Mouse (Mus musculus) erythroblast, adult 5-6 weeks (primary cell): ENCODE measurements around the gene Brd2. TPM values are rescaled to one million over a fixed set of nuclear protein-coding genes. Genes with fewer than 3 reads are reported as not detected.

Source experiments
- ATAC-seq: replicated peaks from 2 replicates; pipeline ENCODE4 v1.8.0; 2016; ENCODE audit warnings: moderate number of reproducible peaks, mild to moderate bottlenecking, moderate TSS enrichment, inconsistent platforms; ENCODE audit not compliant: poor library complexity, low FRiP score, severe bottlenecking
- total RNA-seq, 2 experiments: library from RNA; stranded (forward) in 1 of 2; stranded (reverse) in 1 of 2; fragments of 150-400 nt in 1 of 2; fragments of 200-764, 138-1000 nt in 1 of 2; gene quantifications; 2 replicates each; pipeline versions ENCODE4 v1.2.3 to v1.2.4; 2015 to 2017; ENCODE audit warnings: low replicate concordance in 2 of 2

Gene Brd2
- total RNA-seq, 2 experiments from 2014 or later: 36.1 to 135 TPM

DNA sequence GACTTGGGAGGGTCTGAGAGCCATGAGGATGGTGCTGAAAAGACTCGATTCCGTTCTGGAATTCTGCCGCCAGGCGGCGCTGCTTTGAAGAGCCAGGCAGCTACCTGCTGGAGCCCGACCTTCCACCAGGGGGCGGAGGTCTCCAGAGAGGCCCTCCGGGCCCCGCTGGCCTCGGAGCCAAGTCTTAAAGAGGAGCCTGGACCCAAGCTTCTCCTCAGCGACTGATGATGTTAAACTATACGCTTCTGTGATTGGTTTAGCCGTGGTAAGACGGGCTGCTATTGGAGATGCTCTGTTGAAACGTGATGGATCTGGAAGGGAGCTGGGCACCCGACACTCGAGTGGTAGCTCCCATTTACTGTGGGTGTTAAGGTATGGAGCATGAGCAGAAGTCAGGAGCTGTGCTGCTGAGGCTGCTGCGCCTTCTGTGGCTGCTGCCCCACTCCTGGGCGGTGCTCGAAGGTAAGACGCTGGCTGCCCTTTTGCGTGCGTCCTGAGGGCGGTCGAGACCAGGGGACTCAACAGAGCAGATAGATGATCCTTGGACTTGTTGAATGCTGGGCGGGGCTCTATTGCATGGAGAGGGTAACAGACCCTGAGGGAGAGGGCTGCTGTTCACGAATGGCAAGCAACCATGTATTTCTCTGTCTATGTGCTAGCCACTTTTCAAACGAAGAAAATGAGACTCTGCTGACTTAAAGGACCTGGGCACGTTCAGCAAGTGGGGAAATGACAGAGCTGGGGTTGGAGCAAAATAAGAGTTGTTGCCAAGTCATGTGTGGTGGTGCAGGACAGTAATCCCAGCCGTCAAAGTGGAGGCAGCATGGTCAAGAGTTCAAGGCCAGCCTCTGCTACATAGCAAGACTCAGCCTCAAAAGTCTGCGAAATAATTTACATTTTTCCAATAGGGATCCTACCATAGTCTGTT lies 13.1 kb upstream of the Brd2 start:
- ATAC-seq: peak; percentile 95

DNA sequence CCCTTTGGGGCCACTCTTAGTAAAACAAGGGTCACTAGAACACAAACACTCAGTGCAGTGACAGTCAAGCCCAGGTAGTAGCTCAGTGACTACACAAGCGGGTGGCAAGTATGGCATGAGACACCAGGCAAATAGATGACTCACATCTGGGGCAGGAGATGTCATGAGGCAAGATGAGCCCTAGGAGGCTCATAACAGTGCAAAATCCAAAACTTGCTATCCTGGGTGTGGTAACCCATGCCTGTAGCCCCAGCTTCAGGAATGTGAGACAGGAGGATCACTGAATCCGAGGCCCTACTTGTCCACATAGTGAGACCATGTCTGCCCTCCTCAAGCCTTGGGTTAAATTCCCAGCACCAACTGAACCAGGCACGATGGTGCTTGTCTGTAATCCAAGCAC lies 12.0 kb upstream of the Brd2 start:
- ATAC-seq: no peak

- ATAC-seq: no peak
Observed at GRCm38 (mm10) chr17:34133289-34133688, 10.9 kb upstream of the Brd2 start.

GRCm38 (mm10) chr17:34131911-34132310 lies 9.5 kb upstream of the Brd2 start:
- no peak for ATAC-seq

DNA sequence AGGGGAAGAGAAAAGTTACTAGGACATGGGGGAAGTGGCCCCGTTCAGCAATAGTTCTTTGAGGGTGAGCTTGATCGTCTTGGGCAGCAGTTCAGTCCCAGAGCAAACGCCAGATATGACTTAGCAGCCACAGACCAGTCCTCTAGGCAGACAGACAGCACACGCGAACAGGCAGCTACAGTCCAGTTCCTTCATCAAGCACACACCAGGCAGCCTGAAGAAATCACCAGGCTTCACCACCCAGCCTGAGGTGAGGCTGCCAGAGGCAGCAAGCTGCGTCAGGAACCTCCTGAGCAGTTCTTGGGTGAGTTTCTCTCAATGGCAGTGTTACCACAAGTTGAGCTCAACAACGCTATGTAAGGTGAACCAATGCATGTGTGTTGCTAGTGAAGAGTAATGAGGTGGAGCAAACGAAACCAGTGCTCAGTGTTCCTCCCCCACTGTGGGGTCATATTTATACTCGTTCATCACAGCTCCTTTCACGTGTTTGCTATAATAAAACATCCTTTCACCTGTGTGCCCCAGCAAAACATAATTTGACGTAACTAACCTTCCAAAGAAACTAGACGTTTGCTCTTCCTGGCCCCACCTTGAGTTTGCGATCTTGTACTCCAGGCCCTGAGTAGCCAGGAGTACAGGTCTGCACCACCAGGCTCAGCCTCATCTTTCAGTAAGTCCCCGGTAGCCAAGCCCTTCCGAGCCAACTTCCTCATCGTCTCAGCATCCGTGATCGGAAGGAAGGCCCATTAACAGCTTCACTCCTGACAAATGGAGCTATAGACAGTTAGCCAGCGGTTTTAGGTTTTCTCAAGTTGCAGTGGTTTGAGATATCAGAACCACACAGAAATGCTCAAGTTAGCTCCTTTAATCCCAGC lies 7.9 kb upstream of the Brd2 start:
- no peak for ATAC-seq

- no peak for ATAC-seq
Observed at GRCm38 (mm10) chr17:34128944-34129791, 6.7 kb upstream of the Brd2 start.

- no peak for ATAC-seq
Observed at GRCm38 (mm10) chr17:34128264-34128937, 6.0 kb upstream of the Brd2 start.

DNA sequence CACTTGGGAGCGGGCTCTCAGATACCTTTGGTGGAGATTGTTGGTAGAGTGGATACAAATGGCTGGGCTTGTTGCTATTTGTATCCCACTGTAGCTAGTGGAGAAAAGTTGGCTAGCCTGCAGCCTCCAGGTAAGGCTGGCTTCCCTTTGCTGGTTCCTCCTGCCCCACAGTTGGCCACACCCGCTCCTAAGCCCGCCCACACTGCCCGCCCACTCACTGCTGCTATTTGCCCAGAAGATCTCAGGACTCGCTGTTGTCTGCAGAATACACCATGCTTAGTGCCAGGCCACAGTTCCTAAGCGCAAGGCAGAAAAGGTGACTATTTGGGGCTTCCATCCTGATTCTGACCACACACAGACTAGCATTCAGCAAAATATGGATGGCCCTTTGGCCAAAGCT lies 5.0 kb upstream of the Brd2 start:
- peak; percentile 78 for ATAC-seq

- no peak for ATAC-seq
Observed at GRCm38 (mm10) chr17:34126826-34127420, 4.5 kb upstream of the Brd2 start.

DNA sequence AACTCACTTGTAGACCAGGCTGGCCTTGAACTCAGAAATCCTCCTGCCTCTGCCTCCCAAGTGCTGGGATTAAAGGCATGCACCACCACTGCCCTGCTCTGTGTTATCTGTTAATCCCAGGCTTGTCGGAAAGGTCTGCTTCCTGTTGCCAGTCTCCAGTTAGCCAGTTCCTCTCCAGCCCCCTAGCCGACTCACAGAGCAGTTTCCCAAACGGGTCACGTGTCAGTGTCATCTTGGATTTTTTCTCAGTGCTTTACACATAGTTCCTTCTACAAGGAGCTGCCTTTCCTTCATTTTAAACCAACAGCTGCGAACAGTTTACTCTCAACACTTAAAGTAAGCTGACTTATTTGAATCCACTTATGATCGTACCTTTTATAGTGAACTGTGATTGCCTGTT lies 2.2 kb upstream of the Brd2 start:
- ATAC-seq: no peak

DNA sequence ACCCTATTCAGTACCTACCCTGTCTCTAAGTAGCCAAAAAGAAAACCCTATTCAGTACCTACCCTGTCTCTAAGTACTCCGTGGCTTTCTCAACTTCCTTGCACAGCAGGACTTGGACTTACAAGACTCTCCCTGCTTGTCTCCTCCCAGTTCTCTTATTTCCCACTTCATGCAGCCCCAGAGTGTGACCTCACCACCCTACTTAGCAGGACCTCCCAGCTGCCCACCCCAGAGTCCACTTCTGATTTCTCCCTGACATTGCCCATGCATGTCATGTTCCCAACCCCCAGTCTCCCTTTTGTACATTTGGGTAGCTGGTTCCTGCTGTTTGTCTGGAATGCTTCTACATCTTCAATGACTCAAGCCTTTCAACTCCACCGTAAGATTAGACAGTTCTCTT lies 1.1 kb upstream of the Brd2 start:
- ATAC-seq: no peak

- ATAC-seq: no peak
Observed at GRCm38 (mm10) chr17:34123111-34123510, 677 bp upstream of the Brd2 start.

GRCm38 (mm10) chr17:34121879-34122187 lies 601 bp downstream of the Brd2 start:
- no peak for ATAC-seq

GRCm38 (mm10) chr17:34121172-34121878 lies 1.1 kb downstream of the Brd2 start:
- ATAC-seq: no peak

DNA sequence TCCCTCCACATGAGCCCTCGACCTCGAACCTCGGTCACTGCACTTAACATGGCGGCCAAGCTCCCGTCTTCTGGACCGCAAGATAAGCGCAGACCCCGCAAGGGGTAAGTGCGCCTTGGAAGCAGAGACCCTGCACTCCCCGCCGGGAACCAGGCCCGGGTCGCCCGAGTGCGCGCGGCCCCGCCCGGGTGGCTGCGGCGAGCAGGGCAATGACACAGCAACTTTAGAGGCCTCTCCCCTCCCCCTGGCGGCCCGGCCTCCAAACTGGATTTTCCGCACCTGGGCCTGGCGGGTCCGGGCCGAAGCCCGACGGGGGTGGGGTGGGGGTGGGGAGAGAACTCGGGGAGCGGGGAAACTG lies 1.6 kb downstream of the Brd2 start:
- ATAC-seq: peak; percentile 50

GRCm38 (mm10) chr17:34120180-34120723 lies 2.2 kb downstream of the Brd2 start:
- no peak for ATAC-seq

DNA sequence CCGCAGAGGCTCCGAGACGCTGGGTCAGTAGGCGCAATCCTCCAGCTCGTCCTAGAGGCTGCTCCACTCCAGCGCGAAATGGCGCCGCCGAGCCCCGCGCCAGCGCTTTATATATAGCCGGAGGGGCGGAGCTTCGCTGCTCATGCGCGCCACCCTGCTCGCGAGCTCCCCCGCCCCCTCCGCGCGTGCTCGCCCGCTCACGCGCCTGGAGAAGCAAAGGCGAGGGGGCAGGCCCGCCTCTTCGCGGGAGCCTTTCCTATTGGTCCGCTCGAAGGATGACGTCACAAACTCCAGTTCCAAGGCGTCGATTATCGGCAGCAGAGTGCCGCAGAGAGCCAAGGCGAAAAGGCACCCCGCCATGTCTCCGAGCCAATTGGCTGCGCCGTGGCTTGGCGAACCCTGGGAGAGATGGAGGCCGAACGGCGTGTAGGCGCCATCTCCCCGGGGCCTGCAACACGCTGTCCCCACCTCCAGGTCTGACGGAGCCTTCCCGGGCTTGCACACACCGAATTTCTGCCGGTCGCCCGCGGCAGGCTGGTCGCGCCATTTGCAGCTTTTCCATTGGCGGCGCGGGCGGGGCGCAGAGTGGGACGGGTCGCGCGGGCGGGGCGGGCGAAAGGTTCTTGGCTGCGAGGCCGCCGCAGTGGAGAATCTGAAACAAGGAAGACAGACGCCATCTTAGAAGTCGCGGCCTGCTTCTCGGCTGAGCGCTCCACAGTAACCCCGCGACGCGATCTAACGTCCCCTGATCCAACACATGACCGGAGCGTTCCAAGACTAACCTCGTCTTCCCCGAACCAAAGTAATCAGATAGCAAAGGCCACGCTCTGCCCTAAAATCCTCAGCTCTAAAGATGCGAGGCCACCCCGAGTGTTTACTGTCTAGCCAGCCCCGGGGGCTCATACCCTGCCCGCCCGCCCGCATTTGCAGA lies 2.9 kb downstream of the Brd2 start, which contains the start of gene H2-DMa:
H2-DMa (plus strand) TSS at position 293 of the 931 bp plus-strand sequence.
- ATAC-seq: peak; percentile 69
